Mouse (Mus musculus) ovary, postnatal 10 days (tissue): ENCODE measurements around the gene Crim1.

Experiments
- DNase-seq: peaks from one replicate; pipeline ENCODE4 v3.0.0; 2022; ENCODE audit warnings: low spot score

Gene Crim1

GRCm38 (mm10) chr17:78425026-78425425 lies 225.0 kb downstream of the Crim1 start:
- no peak for DNase-seq
